Comparison of ENCODE assay signal across 8 mouse cellular contexts in the genomic region with DNA sequence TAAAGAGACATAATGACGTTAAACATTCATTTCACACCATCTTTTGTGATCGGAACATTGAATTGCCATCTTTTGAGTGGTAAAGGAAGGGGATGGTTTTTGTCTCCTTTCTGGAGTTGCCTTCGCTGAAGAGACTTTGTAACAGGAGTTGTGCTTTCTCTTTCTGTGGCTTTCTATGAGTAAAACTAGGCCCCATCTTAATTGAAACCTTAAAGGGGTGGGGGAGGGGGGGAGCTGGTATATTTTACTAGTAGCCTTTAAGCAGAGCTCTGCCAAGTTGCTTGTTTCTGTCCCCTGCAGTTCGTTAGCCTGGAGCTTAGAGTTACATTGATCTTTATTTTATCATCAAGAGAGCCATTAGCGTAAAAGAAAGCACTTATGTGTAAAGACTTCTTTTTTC. TPM values are rescaled to one million over a fixed set of nuclear protein-coding genes. Genes with fewer than 3 reads are reported as not detected.
DNase-seq lines count a peak whose midpoint lies in the region; ATAC-seq and TF ChIP-seq lines count a peak whose summit lies in the region.

No protein-coding gene starts in this region.

- TF ChIP-seq CTCF in kidney, postnatal 0 days (IDR thresholded peaks at IDR 0.05; ENCODE audit: low read depth): no peak

- H3K4me2 ChIP-seq in kidney, postnatal 0 days (ENCODE audit: low read length): peak overlapping the region; percentile 80
- peak overlapping the region; percentile 29; the same call in 1 of the 2 replicates for H3K4me2 ChIP-seq in embryonic facial prominence, embryonic 11.5 days (ENCODE audit: low read depth, low read length)
- peak overlapping the region; percentile 69 for H3K4me2 ChIP-seq in intestine, embryonic 14.5 days (ENCODE audit: low read length)

- no peak for ATAC-seq in kidney, postnatal 0 days (replicated peaks; ENCODE audit: low FRiP score, low read depth)
- no peak for ATAC-seq in embryonic facial prominence, embryonic 11.5 days (replicated peaks; ENCODE audit: insufficient number of reproducible peaks, low FRiP score, low TSS enrichment, low read depth)
- no peak for ATAC-seq in intestine, embryonic 14.5 days (replicated peaks; ENCODE audit: low FRiP score, low TSS enrichment, low read depth)

- DNase-seq in kidney, postnatal 0 days (ENCODE audit: low spot score): no peak
- DNase-seq in kidney, adult 8-10 months: no peak
- peak; percentile 76 for DNase-seq in embryonic facial prominence, embryonic 11.5 days (ENCODE audit: low spot score)
- no peak for DNase-seq in intestine, embryonic 14.5 days (ENCODE audit: low spot score)
- DNase-seq in naive thymus-derived CD4-positive, alpha-beta T cell, adult 2 months (ENCODE audit: low read depth): peak; percentile 52
- DNase-seq in cerebellum, postnatal 25 days: no peak
- no peak for DNase-seq in spleen, postnatal 10 days (ENCODE audit: low spot score in 2 of 2)
- DNase-seq in ovary, postnatal 14 days (ENCODE audit: low spot score): no peak

- H3K27ac ChIP-seq in kidney, postnatal 0 days: no peak overlapping the region
- H3K27ac ChIP-seq in embryonic facial prominence, embryonic 11.5 days (replicated peaks; ENCODE audit: low read depth, low read length): 0 out of 2 replicates have a peak overlapping the region, but pooled peaks have one; percentile 23
- no peak overlapping the region for H3K27ac ChIP-seq in intestine, embryonic 14.5 days (ENCODE audit: low read depth)

- H3K36me3 ChIP-seq in kidney, postnatal 0 days (ENCODE audit: insufficient read depth, low read length): no peaks in the 10 kb centered on the region
- H3K36me3 ChIP-seq in embryonic facial prominence, embryonic 11.5 days (replicated peaks; ENCODE audit: control insufficient read depth, insufficient read depth, low read depth, low read length): no peaks in the 10 kb centered on the region
- no peaks in the 10 kb centered on the region for H3K36me3 ChIP-seq in intestine, embryonic 14.5 days (ENCODE audit: control insufficient read depth, insufficient read depth, low read length)

- H3K27me3 ChIP-seq in kidney, postnatal 0 days (ENCODE audit: insufficient read depth, low read length): no peaks in the 10 kb centered on the region
- no peaks in the 10 kb centered on the region for H3K27me3 ChIP-seq in embryonic facial prominence, embryonic 11.5 days (ENCODE audit: control insufficient read depth, insufficient read depth, low read length)
- H3K27me3 ChIP-seq in intestine, embryonic 14.5 days (replicated peaks; ENCODE audit: control insufficient read depth, insufficient read depth, low read length): no peaks in the 10 kb centered on the region

- WGBS in kidney, postnatal 0 days: 34% methylated on average over 5 of the region's 5 CpGs
- WGBS in embryonic facial prominence, embryonic 11.5 days: 11% methylated on average over 5 of the region's 5 CpGs
- WGBS in intestine, embryonic 14.5 days: 38% methylated on average over 5 of the region's 5 CpGs

- no peaks in the 10 kb centered on the region for H3K9me3 ChIP-seq in kidney, postnatal 0 days (replicated peaks; ENCODE audit: low read length)
- H3K9me3 ChIP-seq in embryonic facial prominence, embryonic 11.5 days (replicated peaks; ENCODE audit: control insufficient read depth, low read length): no peaks in the 10 kb centered on the region
- H3K9me3 ChIP-seq in intestine, embryonic 14.5 days (ENCODE audit: control insufficient read depth, low read length): no peaks in the 10 kb centered on the region

- H3K4me3 ChIP-seq in kidney, postnatal 0 days (replicated peaks; ENCODE audit: low read depth, low read length): peak overlapping the region; percentile 91; the same call in 1 of the 2 replicates
- peak overlapping the region; percentile 96 for H3K4me3 ChIP-seq in embryonic facial prominence, embryonic 11.5 days (ENCODE audit: low read depth, low read length)
- H3K4me3 ChIP-seq in intestine, embryonic 14.5 days (ENCODE audit: low read depth, low read length): peak overlapping the region; percentile 87

- no peaks in the 10 kb centered on the region for H3K4me1 ChIP-seq in kidney, postnatal 0 days (replicated peaks; ENCODE audit: insufficient read depth, low read length)
- H3K4me1 ChIP-seq in embryonic facial prominence, embryonic 11.5 days (ENCODE audit: control insufficient read depth, insufficient read depth, low read length): no peaks in the 10 kb centered on the region; the same call in 1 of the 2 replicates
- peaks cover 28% of the 10 kb centered on the region for H3K4me1 ChIP-seq in intestine, embryonic 14.5 days (replicated peaks; ENCODE audit: control insufficient read depth, insufficient read depth, low read length)

- 0 out of 2 replicates have a peak overlapping the region, but pooled peaks have one; percentile 1 for H3K9ac ChIP-seq in kidney, postnatal 0 days (ENCODE audit: low read depth, low read length)
- no peak overlapping the region for H3K9ac ChIP-seq in embryonic facial prominence, embryonic 11.5 days (replicated peaks; ENCODE audit: low read length)
- 0 out of 2 replicates have a peak overlapping the region, but pooled peaks have one; percentile 90 for H3K9ac ChIP-seq in intestine, embryonic 14.5 days (ENCODE audit: low read length)

RNA-seq across cellular contexts. Expression of gene Eml4, which starts 2.3 kb away (rescaled TPM):
- 18.3 and 19.0 TPM in 2 replicates for polyA plus RNA-seq in kidney, postnatal 0 days (2015; fragmentation: Nextera tagmentation; extraction: Ambion mirVana)
- polyA plus RNA-seq in embryonic facial prominence, embryonic 11.5 days (2014; fragmentation: Nextera tagmentation; extraction: Ambion mirVana): 65.6 and 65.7 TPM in 2 replicates
- polyA plus RNA-seq in intestine, embryonic 14.5 days (2014; fragmentation: Nextera tagmentation; extraction: Ambion mirVana): 52.5 and 52.9 TPM in 2 replicates

Comparison
In these comparisons a context has a peak if more than half of its experiments do, and no peak if none do; other contexts are left out.
1. DNase-seq: peak in embryonic facial prominence, embryonic 11.5 days (single experiment) and naive thymus-derived CD4-positive, alpha-beta T cell, adult 2 months (single experiment); none in kidney, postnatal 0 days (single experiment), kidney, adult 8-10 months (0 of 2), intestine, embryonic 14.5 days (single experiment), cerebellum, postnatal 25 days (0 of 2), spleen, postnatal 10 days (0 of 2) and ovary, postnatal 14 days (single experiment).
2. H3K4me2 ChIP-seq: peak in every context shown above with its lines; median percentile 80 in kidney, postnatal 0 days; 69 in intestine, embryonic 14.5 days; 29 in embryonic facial prominence, embryonic 11.5 days.
3. Peak in every context shown above with its lines, with median percentiles within 50 percentile points of each other: H3K4me3 ChIP-seq.